Mouse (Mus musculus): ENCODE results near the gene Dlg4. TPM values are rescaled to one million over a fixed set of nuclear protein-coding genes. Genes with fewer than 3 reads are reported as not detected.

Gene Dlg4
- total RNA-seq, 2 experiments from 2014 or later, result 29.9 to 37.6 TPM

Small RNAs within 50 kb of the gene (microRNA-seq; reads per million reads assigned to microRNA genes)
- gene Gm44349, result not detected
- gene Mir324, result 5,227 reads per million, percentile 89 among the genes with 10 or more reads in this experiment

Other genes starting within 250 kb of the Dlg4 start
- gene Chrnb1, start 221.0 kb upstream of the Dlg4 start, total RNA-seq (2021), result 1 to 10 TPM; 2.3 to 7.9 TPM
- gene Fgf11, start 215.1 kb upstream of the Dlg4 start, total RNA-seq (2021), result 1 to 10 TPM; 2.4 to 3.8 TPM
- gene Tmem102, start 211.3 kb upstream of the Dlg4 start, total RNA-seq (2021), result 1 to 10 TPM; 1.0 TPM
- gene Gm39566, start 201.6 kb upstream of the Dlg4 start, total RNA-seq (2021), result not detected
- gene Spem2, start 198.5 kb upstream of the Dlg4 start, total RNA-seq (2021), result not detected
- gene Spem1, start 194.8 kb upstream of the Dlg4 start, total RNA-seq (2021), result not detected
- gene Nlgn2, start 179.2 kb upstream of the Dlg4 start, total RNA-seq (2021), result 10 to 100 TPM; 17.3 to 23.5 TPM
- gene Tmem256, start 178.4 kb upstream of the Dlg4 start, total RNA-seq (2021), result 100 to 1,000 TPM; 137 to 145 TPM
- gene Plscr3, start 170.6 kb upstream of the Dlg4 start, total RNA-seq (2021), result 10 to 100 TPM; 49.2 to 59.2 TPM
- under 1 TPM; 0.12 to 0.24 TPM for gene Tnk1, start 158.2 kb upstream of the Dlg4 start, total RNA-seq (2021)
- not detected for gene Tmem95, start 138.9 kb upstream of the Dlg4 start, total RNA-seq (2021)
- 1 to 10 TPM; 4.1 to 4.2 TPM for gene Kctd11, start 135.5 kb upstream of the Dlg4 start, total RNA-seq (2021)
- gene Acap1, start 121.4 kb upstream of the Dlg4 start, total RNA-seq (2021), result 1 to 10 TPM; 4.3 to 4.7 TPM
- gene 2810408A11Rik, start 116.0 kb upstream of the Dlg4 start, total RNA-seq (2021), result 1 to 10 TPM; 3.1 to 3.2 TPM
- 10 to 100 TPM; 33.6 to 48.1 TPM for gene Neurl4, start 115.9 kb upstream of the Dlg4 start, total RNA-seq (2021)
- 10 to 100 TPM; 42.3 to 43.1 TPM for gene Gps2, start 103.1 kb upstream of the Dlg4 start, total RNA-seq (2021)
- 100 to 1,000 TPM; 578 to 644 TPM for gene Eif5a, start 95.0 kb upstream of the Dlg4 start, total RNA-seq (2021)
- 10 to 100 TPM; 19.6 to 44.5 TPM for gene Ybx2, start 81.1 kb upstream of the Dlg4 start, total RNA-seq (2021)
- 10 to 100 TPM; 67.6 to 81.9 TPM for gene Slc2a4, start 68.8 kb upstream of the Dlg4 start, total RNA-seq (2021)
- 1 to 10 TPM in 1 of 2 experiments, under 1 TPM in 1; 0.70 to 1.2 TPM for gene Cldn7, start 52.2 kb upstream of the Dlg4 start, total RNA-seq (2021)
- gene Ctdnep1, start 35.8 kb upstream of the Dlg4 start, total RNA-seq (2021), result 100 to 1,000 TPM; 117 to 148 TPM
- 10 to 100 TPM; 66.8 to 71.4 TPM for gene Elp5, start 34.4 kb upstream of the Dlg4 start, total RNA-seq (2021)
- gene Gabarap, start 25.8 kb upstream of the Dlg4 start, total RNA-seq (2021), result 100 to 1,000 TPM; 339 to 345 TPM
- gene Phf23, start 21.2 kb upstream of the Dlg4 start, total RNA-seq (2021), result 10 to 100 TPM; 43.5 to 50.5 TPM
- 10 to 100 TPM; 15.7 to 23.0 TPM for gene Dvl2, start 16.3 kb upstream of the Dlg4 start, total RNA-seq (2021)
- 1,000 to 10,000 TPM; 1,467 to 1,540 TPM for gene Acadvl, start 1.5 kb upstream of the Dlg4 start, total RNA-seq (2021)
- 10 to 100 TPM; 35.0 to 76.1 TPM for gene Asgr1, start 37.1 kb downstream of the Dlg4 start, total RNA-seq (2021)
- gene Asgr2, start 75.7 kb downstream of the Dlg4 start, total RNA-seq (2021), result 10 to 100 TPM; 17.1 to 37.9 TPM
- gene Mgl2, start 113.4 kb downstream of the Dlg4 start, total RNA-seq (2021), result 1 to 10 TPM; 2.1 to 2.5 TPM
- 1 to 10 TPM; 4.6 to 5.1 TPM for gene Clec10a, start 139.3 kb downstream of the Dlg4 start, total RNA-seq (2021)
- gene Slc16a11, start 195.8 kb downstream of the Dlg4 start, total RNA-seq (2021), result 1 to 10 TPM; 1.3 to 2.5 TPM
- gene Slc16a13, start 204.1 kb downstream of the Dlg4 start, total RNA-seq (2021), result 1 to 10 TPM; 3.8 to 6.2 TPM
- gene Bcl6b, start 212.9 kb downstream of the Dlg4 start, total RNA-seq (2021), result 10 to 100 TPM; 27.1 to 31.1 TPM
- 10 to 100 TPM; 58.6 to 62.3 TPM for gene 0610010K14Rik, start 221.0 kb downstream of the Dlg4 start, total RNA-seq (2021)
- gene Gm21988, start 222.9 kb downstream of the Dlg4 start, total RNA-seq (2021), result 1 to 10 TPM; 4.0 to 4.9 TPM
- gene Rnasek, start 222.9 kb downstream of the Dlg4 start, total RNA-seq (2021), result 100 to 1,000 TPM; 139 to 162 TPM
- 1 to 10 TPM; 2.4 to 2.7 TPM for gene Alox12, start 238.4 kb downstream of the Dlg4 start, total RNA-seq (2021)

Measured in adrenal gland, postnatal 10 days (tissue).